Mouse (Mus musculus) embryonic fibroblast, embryonic 13.5 days (primary cell): ENCODE measurements around the gene Aatk.

Source experiments
- CTCF ChIP-seq: IDR thresholded peaks from 2 replicates; pipeline ENCODE4 v1.5.1; 2011; ENCODE audit warnings: mild to moderate bottlenecking, control low read depth, low read length, moderate library complexity, borderline replicate concordance; ENCODE audit not compliant: insufficient read depth
- POLR2A ChIP-seq: IDR thresholded peaks from 2 replicates; pipeline ENCODE4 v1.6.1; 2011; ENCODE audit warnings: low read depth, mild to moderate bottlenecking, control low read depth, low read length, moderate library complexity

GRCm38 (mm10) chr11:119991338-119991678 is 55.7 kb downstream of the Aatk start:
- no peak for TF ChIP-seq POLR2A
- peak; percentile 88 for TF ChIP-seq CTCF
